Comparison of ENCODE assay signal across 30 mouse cellular contexts in the genomic region with DNA sequence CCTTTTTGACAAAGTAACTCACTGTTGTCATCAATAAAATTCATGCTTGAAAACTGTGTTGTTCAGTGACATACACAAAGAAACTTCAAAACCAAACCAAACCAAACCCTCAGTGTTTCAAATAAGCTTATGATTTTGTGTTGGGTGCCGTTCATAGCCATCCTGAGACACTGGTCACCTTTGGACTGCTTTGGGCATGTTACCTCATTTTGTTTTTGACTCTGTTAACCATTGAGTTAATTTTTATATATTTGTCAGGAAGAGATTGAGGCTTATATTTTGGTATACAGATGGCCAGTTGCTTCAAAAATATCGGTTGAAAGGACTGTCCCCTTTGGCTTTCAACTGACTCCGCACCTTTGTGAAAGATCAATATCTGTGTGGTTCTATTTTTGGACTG. TPM values are rescaled to one million over a fixed set of nuclear protein-coding genes. Genes with fewer than 3 reads are reported as not detected.
"Had no signal": no experiment of that assay in that cellular context is flagged by ENCODE, and none has a peak within 500 bp of the region (broad histone marks: within the 10 kb centered on the region; RNA-seq: fewer than 3 reads in every experiment).

No protein-coding gene starts in this region.

- H3K36me3 ChIP-seq: heart, embryonic 13.5 days; heart, embryonic 15.5 days; hindbrain, embryonic 12.5 days; intestine, embryonic 15.5 days; kidney, embryonic 15.5 days; limb, embryonic 10.5 days; limb, embryonic 12.5 days; liver, embryonic 13.5 days; liver, embryonic 15.5 days had no signal

- H3K9me3 ChIP-seq: heart, embryonic 15.5 days; hindbrain, embryonic 10.5 days; hindbrain, embryonic 12.5 days; intestine, embryonic 15.5 days; kidney, embryonic 15.5 days; limb, embryonic 10.5 days; liver, embryonic 13.5 days; liver, embryonic 15.5 days had no signal

- H3K27ac ChIP-seq: gastrocnemius, adult 2 months; heart, adult 2 months; heart, embryonic 13.5 days; heart, embryonic 15.5 days; hindbrain, embryonic 10.5 days; hindbrain, embryonic 12.5 days; hindbrain, embryonic 14.5 days; intestine, embryonic 15.5 days; kidney, embryonic 15.5 days; kidney, postnatal 0 days; layer of hippocampus, adult 2 months; left cerebral cortex, adult 2 months; limb, embryonic 10.5 days; limb, embryonic 12.5 days; liver, embryonic 13.5 days; liver, embryonic 15.5 days had no signal

- H3K27me3 ChIP-seq: heart, embryonic 13.5 days; heart, embryonic 15.5 days; hindbrain, embryonic 12.5 days; intestine, embryonic 15.5 days; kidney, embryonic 15.5 days; limb, embryonic 12.5 days; liver, embryonic 13.5 days; liver, embryonic 15.5 days had no signal

- DNase-seq: gastrocnemius, adult 2 months; gastrocnemius, postnatal 10 days; gastrocnemius, postnatal 25 days; heart, adult 2 months; heart, postnatal 14 days; heart, postnatal 36 days; kidney, adult 8-10 months; kidney, postnatal 25 days; kidney, postnatal 4 days; liver, embryonic 13.5 days; liver, postnatal 0 days had no signal

- H3K4me2 ChIP-seq: heart, embryonic 11.5 days; heart, embryonic 13.5 days; heart, embryonic 15.5 days; hindbrain, embryonic 12.5 days; hindbrain, embryonic 14.5 days; intestine, embryonic 15.5 days; kidney, embryonic 15.5 days; limb, embryonic 12.5 days; liver, embryonic 11.5 days; liver, embryonic 13.5 days; liver, embryonic 15.5 days had no signal

- H3K4me1 ChIP-seq: heart, embryonic 13.5 days; heart, embryonic 15.5 days; intestine, embryonic 15.5 days; liver, embryonic 15.5 days had no signal

- H3K9ac ChIP-seq: heart, embryonic 13.5 days; heart, embryonic 15.5 days; hindbrain, embryonic 12.5 days; hindbrain, embryonic 14.5 days; intestine, embryonic 15.5 days; kidney, embryonic 15.5 days; limb, embryonic 12.5 days; liver, embryonic 13.5 days; liver, embryonic 15.5 days; liver, postnatal 0 days had no signal

- H3K4me3 ChIP-seq: gastrocnemius, adult 2 months; heart, adult 2 months; heart, embryonic 13.5 days; heart, embryonic 15.5 days; hindbrain, embryonic 10.5 days; hindbrain, embryonic 12.5 days; intestine, embryonic 15.5 days; kidney, embryonic 15.5 days; layer of hippocampus, adult 2 months; left cerebral cortex, adult 2 months; limb, embryonic 10.5 days; limb, embryonic 12.5 days; liver, embryonic 13.5 days; liver, embryonic 15.5 days had no signal

- ATAC-seq: hindbrain, embryonic 16.5 days; inflammation-experienced regulatory T-cells, adult 6 months; intestine, embryonic 15.5 days; intestine, postnatal 0 days; liver, postnatal 0 days had no signal

RNA-seq across cellular contexts. Expression of gene Cadm1, which starts 30.8 kb away (rescaled TPM):
- total RNA-seq: granulocyte monocyte progenitor cell, adult 5-6 weeks had no signal
